Mouse (Mus musculus) layer of hippocampus, postnatal 10 days (tissue): Measurements from ENCODE around the gene Clspn. TPM values are rescaled to one million over a fixed set of nuclear protein-coding genes. Genes with fewer than 3 reads are reported as not detected.

Source experiments
- DNase-seq, 2 experiments: peaks; one replicate each; pipeline ENCODE4 v3.0.0; 2021; ENCODE audit warnings: low spot score in 2 of 2
- total RNA-seq, 2 experiments: library from RNA; stranded (reverse); gene quantifications; 2 replicates each; pipeline ENCODE4 v1.2.3; 2021

The Clspn gene
- total RNA-seq, 2 experiments from 2014 or later: 1.9 to 3.2 TPM

DNA sequence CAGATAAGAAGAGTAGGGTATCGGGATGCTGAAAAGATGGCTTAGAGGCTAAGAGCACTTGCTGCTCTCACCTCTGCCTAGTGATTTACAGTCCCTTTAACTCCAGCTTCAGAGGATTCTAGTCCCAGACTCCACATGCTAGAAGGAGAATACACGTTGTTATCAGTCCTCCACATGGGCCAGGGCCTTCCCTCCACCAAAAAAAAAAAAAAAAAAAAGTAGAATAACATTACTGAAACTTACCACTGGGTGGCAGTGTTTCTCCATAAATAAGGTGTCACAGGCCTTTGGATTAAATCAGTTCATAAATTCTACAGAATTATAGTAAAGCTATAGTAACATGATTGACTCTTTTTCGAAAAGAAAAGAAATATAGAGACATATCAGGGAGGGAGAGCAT lies 2.3 kb upstream of the Clspn start:
- DNase-seq: no peak

DNA sequence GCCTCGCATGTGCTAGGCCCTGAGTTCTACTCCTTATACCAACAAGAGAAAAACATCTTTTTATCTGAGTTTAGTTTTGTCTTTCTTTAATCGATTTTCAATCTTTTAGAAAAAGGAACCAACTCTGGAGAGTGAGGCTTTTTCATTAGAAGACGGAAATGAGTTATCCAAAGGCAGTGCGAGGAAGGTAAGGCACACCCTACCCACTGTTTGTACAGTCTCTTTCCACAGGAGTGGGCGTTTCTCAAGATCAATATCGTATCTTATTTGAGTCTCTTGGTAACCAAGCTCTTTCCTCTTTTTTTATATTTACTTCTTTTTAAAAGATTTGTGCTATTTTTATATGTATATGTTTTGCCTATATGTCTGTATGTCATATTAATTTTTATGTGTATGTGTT lies 7.1 kb downstream of the Clspn start:
- DNase-seq: no peak

DNA sequence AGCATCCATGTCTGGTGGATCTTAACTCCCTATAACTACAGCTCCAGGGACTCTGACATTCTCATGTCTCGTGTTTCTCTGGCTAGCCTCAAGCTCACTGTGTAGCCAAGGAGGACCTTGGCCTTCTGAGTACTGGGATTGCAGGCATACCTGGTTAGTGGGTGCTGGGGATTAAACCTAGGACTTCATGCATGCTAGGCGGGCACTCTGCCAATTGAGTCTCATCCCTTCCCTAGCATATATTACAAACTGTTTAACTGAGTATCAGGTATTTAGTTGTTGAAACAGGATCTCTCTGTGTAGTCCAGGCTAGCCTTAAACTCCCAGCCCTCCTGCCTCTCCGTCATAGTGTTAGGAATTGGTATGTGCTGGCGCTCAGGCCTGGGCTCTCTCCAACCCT lies 10.5 kb downstream of the Clspn start:
- DNase-seq: no peak

DNA sequence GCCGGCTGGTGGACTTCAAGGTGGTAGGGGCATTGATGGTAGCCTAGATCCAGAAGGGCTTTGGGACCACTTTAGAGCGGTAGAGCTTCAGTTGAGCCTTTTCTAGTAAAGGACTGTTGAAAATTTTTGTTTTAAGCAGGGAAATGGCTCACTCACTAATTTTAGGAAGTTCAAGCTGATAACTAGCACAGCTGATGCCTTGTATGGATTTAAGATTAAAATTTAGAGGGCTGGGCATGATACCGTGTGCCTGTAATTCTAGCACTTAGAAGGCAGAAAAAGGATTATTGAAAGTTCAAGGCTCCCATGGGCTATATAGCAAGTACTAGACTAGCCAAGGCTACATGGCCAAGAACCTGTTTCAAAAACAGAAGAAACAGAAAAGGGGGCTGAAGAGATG lies 13.0 kb downstream of the Clspn start:
- no peak for DNase-seq

DNA sequence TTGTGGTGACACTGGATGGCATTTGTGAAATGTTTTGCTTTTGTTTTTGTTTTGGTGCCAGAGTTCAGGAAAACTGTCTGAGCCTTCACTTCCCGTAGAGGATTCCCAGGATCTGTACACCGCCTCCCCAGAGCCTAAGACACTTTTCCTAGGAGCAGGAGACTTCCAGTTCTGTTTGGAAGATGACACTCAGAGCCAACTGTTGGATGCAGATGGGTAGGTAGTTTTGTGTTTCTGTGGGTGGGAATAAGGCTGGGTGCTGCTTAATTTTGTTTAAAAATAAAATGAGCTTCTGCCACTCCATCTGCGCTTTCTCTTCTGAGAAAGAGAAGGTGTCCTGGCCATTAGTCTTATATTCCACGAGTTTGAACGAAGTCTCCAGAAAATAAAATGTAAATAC lies 19.5 kb downstream of the Clspn start:
- no peak for DNase-seq

DNA sequence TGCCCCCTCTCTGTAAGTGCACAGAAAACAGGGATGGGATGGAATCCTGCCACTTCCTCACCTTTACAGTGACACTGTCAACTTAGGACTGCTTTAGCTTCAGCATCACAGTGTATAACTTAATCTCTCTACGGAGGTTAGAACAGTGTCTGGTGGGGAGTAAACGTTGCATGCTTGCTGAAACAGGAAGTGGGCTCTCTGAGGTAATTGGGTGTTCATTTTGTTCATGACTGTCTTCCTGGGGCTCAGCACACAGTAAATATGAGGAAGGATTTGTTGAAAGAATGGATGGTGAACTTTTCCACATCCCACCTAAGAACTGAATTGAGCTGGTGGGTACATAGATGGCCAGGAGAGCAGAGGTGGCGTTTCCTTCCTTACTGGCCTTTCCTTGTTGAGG lies 21.2 kb downstream of the Clspn start:
- no peak for DNase-seq

DNA sequence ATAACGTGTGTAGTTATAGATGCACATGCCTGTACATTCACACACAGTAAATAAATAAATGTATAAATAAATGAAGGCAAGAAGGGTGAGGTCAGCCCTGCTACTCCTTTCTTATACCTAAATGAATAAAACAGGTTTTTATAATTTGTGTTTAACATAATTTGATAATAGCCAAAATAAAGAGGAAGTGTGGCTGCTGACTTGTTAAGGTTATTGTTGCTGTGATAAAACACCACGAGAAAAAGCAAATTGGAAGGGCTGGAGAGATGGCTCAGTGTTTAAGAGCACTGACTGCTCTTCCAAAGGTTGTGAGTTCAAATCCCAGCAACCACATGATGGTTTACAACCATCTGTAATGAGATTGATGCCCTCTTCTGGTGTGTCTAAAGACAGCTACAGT lies 22.3 kb downstream of the Clspn start:
- no peak for DNase-seq

DNA sequence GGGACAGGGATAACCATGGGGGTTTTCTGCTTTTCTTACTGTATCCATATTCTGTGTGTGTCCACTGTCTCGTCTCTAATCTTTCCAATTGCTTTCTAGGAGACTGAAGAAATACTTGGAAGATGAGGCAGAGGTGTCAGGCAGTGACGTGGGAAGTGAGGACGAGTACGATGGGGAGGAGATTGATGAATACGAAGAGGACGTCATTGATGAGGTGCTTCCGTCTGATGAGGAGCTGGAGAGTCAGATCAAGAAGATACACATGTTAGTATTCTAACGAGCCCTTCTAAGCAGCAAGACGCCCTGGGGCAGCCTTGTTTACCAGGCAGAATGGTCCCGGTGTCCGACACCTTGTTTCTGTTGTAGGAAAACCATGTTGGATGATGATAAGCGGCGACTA lies 29.0 kb downstream of the Clspn start:
- DNase-seq: no peak

DNA sequence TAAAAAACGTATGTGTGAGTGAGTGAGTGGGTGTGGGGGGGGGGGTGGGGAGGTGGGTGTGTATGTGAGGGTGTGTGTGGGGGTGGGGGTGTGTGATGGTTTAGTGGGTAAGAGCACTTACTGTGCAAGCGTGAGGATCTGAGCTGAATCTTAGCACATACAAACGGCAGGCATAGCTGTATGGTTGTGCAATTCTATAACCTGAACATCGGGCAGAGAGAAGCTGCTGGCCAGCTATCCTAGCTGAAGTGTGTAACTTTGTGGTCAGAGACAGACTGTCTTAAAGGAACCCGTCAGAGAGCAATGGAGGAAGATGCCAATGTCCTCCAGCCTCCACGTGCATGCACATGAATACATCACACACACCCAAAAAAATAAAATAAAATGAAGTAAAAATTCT lies 35.3 kb downstream of the Clspn start:
- no peak for DNase-seq

DNA sequence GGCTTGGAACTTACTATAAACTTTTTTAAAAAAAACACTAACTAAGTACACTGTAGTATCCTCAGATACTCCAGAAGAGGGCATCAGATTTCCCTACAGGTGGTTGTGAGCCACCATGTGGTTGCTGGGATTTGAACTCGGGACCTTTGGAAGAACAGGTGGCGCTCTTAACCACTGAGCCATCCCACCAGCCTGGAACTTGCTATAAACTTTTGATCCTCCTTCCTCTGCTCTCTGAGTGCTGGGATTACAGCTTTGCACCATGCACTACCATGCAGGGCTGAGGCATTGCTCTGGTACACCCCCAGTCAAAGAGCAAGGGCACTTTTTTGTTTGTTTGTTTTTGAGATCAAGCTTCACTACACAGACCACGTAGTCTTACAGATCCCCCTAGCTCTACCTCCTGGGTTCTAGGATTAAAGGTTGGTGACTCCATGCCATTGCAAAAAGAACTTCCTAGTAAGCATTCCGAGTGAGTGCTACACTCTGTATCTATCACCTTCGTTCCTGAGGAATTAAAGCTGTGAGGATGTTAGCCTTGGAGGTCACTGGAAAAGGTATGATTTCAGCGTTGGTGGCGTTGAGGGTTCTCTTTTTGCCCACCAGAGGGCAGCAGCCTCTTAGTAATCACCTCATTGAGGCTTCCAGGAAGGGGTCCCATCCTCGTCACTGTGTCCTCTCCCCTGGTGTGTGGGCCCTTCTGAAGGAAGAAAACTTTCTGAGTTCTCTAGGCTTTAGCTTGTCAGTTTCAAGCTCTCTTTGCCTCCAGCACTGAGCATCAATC lies 43.4 kb downstream of the Clspn start:
- DNase-seq: peak; percentile 71 to 76

DNA sequence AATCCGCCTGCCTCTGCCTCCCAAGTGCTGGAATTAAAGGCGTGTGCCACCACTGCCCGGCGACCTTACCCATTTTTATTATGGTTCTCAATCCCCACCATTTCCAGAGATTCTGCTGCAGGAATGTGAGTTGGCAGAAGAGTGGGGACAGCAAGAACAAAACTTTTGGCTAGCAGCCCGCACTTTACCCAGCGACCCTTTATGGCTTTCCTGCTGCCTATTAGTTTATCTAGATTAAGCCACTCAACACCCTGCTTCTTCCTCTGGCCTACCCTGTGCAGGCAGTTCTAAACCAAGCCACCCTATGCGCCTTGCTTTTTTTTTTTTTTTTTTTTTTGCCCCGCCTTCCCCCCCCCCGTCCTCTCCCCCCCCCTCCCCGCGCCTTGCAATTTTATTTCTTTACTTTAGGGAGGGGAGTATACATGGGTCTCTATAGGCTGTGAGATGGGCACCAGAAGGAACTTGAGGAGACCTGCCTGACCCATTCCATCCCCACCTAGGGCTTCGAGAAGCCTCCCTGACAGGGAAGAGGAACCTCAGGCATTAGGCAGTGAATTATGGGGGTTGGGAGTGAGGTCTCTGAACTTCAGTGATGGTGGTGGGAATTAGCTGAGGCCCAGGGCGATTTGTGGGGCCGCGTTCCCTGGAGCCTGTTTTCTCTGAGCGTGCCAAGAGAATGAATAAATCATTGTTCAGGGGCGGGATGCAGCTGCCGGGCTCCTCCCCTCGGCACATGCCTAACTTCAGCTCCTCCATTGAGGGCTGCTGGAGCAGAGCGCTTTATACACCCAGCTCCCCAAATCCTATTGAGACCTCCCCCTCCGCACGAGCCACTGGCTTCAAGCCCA lies 45.1 kb downstream of the Clspn start:
- peak; percentile 31 to 46 for DNase-seq

DNA sequence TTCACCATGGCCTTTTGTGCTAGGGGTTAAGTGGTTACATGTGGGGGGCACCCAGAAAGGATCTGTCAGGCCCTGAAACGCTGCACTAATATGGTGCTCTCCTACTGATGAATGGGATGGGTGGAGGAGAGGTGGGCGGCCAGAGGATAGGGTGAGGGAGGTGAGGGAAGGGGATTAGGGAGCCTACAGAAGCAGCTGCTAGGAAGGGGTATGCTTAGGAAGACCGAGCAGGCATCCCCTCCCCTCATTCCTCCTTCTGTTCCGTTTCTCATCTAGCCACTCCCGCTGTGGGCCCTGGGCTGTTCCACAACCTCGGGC lies 45.7 kb downstream of the Clspn start:
- no peak for DNase-seq

DNA sequence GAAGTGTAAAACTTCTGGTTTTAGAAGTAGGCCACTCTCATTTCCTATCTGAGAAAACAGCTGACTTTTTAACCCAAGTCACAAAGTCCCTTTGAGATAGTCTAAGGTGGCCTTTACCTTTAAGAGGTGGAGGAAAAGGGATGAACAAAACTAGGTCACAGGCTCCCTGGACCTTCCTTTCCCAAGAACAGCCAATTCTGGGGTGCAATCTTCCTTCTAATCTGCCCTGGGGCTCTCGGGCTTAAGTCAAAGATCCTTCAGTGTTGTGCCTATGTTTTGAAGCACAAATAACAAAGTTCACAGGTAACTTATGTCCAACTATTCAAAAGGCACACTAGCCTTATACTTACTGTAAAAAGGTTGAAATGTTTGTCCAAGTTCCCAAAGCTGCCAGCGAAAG lies 47.4 kb downstream of the Clspn start:
- no peak for DNase-seq

DNA sequence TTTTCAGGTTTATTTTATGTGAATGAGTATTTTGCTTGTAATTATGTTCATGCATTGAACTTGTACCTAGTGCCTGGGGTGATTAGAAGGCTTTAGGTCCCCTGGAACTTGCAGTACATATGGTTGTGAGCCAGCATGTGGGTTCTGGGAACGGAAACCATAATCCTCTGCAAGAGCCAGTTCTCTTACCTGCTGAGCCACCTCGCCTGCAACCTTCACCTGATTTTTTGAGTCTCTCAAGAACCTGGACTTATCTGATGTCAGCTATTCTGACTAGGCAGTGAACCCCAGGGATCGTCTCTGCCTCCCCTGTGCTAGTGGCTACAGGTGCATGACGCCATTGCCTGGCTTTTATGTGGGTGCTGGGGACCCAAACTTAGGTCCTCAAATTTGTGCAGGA lies 49.0 kb downstream of the Clspn start:
- no peak for DNase-seq

DNA sequence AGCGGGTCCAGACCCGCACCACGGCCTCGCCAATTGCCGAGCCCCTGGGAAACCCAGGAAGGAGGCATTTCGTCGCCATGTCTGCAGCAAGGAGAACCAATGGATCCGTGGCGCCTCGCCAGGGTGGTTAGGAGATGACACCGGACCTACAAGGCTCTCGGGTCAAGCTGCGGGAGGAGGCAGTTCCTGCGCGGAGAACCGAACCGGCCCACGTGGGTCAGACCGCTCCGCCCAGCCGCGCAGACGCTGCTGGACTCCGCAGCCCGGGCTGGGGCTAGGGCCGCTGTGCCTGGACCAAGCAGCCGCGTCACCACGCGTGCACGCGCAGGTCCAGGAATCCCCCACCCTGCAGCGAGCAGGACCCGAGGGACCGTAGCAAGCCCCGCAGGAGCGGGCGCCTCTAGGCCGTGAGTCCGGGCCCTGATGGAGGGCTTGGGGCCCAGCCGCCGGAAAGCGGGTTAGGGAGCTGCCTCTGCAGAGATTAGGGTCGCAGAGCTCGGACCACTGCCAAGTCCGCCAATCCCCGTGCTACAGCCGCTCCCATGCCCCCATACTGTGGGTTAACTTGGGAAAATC lies 53.0 kb downstream of the Clspn start, which contains the start of gene 5730409E04Rik:
5730409E04Rik (plus strand) TSS at position 213 of the 576 bp plus-strand sequence.
- DNase-seq: peak; percentile 74 to 81

DNA sequence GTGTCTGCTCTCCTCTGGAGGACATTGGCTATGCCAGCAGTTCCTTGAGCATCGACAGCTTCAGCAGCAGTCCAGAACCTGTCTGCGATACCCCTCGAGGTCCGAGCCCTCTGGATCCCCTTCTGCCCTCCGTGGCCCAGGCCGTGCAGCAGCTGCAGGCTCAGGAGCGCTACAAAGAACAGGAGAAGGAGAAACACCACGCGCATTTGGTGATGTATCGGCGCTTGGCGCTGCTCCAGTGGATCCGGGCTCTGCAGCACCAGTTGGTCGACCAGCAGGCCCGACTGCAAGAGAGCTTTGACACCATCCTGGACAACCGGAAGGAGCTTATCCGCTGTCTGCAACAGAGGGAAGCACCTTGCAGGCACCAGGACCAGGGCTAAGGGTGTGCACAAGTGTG lies 55.3 kb downstream of the Clspn start:
- DNase-seq: peak; percentile 29 to 41

DNA sequence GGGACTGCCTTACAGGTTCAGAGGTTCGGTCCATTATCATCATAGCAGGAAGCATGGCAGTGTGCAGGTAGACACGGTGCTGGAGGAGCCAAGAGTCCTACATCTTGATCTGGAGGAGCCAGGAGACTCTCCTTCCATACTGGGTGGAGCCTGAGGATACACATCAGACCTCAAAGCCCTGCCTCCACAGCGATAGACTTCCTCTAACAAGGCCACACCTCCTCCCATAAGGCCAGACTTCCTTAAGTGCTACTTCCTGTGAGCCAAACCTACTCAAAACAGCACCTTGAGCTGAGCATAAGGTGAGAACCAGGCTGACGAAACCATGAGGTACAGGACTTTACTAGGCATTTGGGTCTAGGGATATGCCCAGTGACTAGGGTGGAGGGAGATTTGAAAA lies 59.6 kb downstream of the Clspn start:
- DNase-seq: no peak

DNA sequence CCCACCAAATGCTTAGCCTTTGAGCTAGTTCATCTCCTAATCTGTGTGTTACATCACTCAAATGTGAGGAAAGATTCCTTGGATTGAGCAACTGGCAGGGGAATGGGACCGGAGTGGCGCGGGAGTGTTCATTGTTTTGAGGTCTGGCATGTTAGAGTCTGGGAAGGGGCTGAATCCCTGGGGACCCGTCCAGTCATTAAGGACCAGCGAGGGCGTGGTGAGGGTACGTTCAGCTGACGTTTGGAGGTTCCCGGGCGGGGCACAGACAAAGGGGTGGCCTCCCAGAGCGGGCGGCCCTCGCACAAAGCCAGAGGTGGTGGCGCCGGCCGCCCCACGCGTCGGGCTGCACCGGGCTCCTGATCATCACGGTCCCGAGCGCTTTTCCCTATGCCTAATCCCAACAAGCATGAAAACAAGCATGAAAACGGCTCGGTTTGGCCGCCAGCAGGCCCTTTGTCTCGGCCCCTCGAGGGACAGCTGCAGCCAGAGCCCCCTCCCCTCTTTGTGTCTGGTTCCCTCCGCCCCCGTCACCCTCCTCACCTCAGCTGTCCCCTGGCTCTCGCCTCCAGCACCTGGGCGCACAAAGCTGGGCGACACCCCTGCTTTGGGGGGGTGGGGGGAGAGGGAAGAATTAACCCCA lies 63.1 kb downstream of the Clspn start:
- peak in 1 of 2 experiments; percentile 32 for DNase-seq

DNA sequence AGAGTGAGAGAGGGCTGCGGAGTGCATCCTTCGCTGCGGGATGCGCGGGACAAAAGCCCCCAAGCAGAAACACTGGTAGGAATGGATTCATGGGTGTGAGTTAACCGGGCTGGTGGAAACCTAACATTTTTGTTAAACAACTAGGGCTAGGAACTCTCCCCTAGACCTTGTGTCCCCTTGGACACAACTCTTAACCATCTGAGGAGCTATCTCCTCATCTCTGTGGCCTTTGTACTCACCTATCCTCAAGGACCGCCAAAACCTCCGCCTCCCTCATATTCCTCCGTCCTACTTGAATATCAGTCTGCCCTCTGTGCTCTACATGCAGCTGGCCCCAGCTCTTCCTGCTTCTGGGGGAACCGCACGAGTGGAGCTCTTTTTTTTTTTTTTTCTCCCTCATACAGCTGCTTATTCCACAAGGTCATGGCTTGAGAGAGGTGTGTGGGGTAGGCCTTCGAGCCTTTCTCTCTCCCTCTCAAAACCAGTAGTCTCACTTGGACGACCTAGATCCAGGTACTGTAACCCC lies 63.7 kb downstream of the Clspn start:
- DNase-seq: no peak

DNA sequence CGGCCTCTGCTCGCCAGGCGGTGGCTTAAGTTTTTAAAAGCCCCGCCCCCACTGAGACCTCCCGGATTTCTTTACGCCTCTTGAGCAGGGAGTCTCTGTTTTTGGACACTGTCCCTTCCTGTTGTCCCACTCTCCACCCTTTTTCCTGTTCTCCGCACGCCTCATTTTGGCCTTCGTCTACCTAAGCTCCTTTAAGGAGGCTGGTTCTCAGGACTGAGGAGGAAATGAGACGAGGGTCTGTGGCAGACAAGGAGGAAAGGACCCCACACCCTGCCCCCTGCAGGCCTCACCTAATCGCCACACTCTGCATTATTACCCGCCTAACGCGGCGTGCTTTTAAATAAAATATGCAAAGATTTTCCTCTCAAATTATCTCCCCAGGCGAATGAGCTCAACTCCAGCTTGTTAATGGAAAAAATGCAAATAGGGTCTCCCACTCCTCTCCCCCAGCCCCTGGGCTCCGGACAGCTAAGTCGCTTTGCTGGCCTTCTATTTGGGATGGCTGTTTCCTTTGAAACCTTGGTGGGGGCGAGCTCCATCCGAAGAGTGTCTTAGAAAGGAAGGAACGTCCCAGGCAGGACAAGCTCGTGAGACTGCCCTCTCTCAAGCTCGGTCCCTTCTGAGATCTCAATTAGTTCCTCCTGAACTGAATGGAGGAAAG lies 70.4 kb downstream of the Clspn start:
- no peak for DNase-seq

DNA sequence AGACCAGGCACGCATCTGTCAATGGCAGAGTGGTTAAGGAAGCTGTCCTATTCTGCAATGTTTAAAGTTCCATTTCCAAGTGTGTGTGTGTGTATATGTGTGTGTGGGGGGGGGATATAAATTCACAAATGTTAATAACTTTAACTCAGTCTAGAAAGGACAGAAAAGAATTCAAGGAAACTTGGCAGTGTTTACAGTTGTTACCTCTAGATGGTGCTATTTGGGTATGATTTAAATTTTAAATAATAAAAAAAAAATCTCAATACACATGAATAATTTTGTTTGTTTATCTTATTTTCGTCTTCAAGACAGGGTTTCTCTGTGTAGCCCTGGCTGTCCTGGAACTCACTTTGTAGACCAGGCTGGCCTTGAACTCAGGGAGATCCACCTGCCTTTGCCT lies 75.2 kb downstream of the Clspn start:
- DNase-seq: no peak
